Mouse (Mus musculus): ENCODE results near the gene Scnm1. TPM values are rescaled to one million over a fixed set of nuclear protein-coding genes. Genes with fewer than 3 reads are reported as not detected.

Scnm1 gene
- total RNA-seq, 1 experiment = 38.1 TPM

DNA sequence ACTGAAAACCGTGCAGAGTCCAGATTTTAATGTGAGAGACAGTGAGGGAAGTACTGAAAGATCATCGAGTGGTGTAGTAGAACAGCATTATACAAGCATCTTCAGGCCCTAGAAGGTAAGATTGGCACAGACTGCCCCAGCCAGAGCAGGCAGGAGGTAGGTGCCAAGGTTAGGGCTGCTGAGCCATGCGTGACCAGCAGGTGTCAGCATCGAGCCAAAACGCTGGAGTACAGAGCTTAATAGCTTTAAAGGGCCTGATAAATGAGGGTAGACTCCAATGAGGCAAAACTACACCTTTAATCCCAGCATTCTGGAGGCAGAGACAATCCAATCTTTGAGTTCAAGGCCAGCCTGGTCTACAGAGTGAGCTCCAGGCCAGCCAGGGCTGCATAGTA is 8.8 kb upstream of the Scnm1 start:
- no peak overlapping the region for H3K27ac ChIP-seq (ENCODE audit: insufficient read depth, low read depth, low read length, poor library complexity, severe bottlenecking)
- no peak overlapping the region for H3K4me3 ChIP-seq (ENCODE audit: insufficient read depth in 1 of 2, low read depth in 1 of 2, low read length in 2 of 2, poor library complexity in 1 of 2, severe bottlenecking in 1 of 2)
- TF ChIP-seq CHD2 (IDR thresholded peaks at IDR 0.05; ENCODE audit: low read depth, low read length) (no peak), ZC3H11A (IDR thresholded peaks at IDR 0.05; ENCODE audit: borderline replicate concordance, low read depth, low read length) (peak; percentile 47)
- no peaks in the 10 kb centered on the region for H3K36me3 ChIP-seq (ENCODE audit: control insufficient read depth, insufficient read depth, low read length, poor library complexity, severe bottlenecking)
- H3K4me1 ChIP-seq (ENCODE audit: control insufficient read depth in 2 of 2, insufficient read depth in 2 of 2, low read length in 2 of 2, poor library complexity in 1 of 2) = peaks cover 0 to 17% of the 10 kb centered on the region in 2 experiments; a peak in 2 of 4 replicates
- in situ Hi-C loops (cut with MboI; ENCODE audit: low sequenced_read_pairs in 2 of 2, unreplicated experiment in 2 of 2) = no loop called here
- H3K9me3 ChIP-seq (ENCODE audit: control insufficient read depth, insufficient read depth, low read depth, low read length) = no peaks in the 10 kb centered on the region
- no peak for DNase-seq (ENCODE audit: low read depth, low spot score)
- no peak overlapping the region for H3K9ac ChIP-seq (ENCODE audit: insufficient read depth, low read depth, low read length, poor library complexity, severe bottlenecking)

DNA sequence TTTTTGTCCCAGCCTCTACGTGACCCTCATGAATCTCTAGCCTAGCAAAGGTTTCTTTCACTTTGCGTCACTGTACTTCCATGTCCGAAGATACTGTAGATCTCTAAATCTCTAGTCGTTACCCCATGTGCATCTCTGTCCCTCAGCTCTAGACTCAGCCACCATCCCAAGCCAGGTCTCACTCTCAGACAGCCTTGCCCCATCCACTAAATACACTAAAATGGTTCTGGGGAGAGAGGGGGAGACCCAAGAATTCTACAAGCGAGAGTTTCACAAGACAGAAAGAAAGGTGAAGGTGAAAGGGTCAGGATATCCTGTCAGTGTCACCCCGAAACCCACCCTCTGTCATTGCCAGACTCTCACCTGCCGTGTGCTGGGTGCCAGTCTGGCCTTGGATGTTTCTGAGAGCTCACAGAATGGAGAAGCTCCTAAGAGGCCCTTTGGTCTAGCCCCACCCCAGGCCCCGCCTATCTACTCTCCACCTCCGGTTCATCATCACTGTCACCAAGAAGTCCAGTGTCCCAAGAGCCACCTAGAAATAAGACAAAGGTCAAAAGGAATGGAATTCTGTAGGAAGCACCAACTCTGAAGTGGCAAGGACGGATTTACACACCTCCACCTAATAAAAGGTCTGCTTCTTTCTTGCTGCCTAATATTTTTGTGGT is 8.3 kb upstream of the Scnm1 start, which contains the start of gene Tnfaip8l2:
TSS of gene Tnfaip8l2 (minus strand) at position 409 of the 665 bp plus-strand sequence.
- peaks cover 0 to 17% of the 10 kb centered on the region in 2 experiments; a peak in 2 of 4 replicates for H3K4me1 ChIP-seq (ENCODE audit: control insufficient read depth in 2 of 2, insufficient read depth in 2 of 2, low read length in 2 of 2, poor library complexity in 1 of 2)
- H3K9ac ChIP-seq (ENCODE audit: insufficient read depth, low read depth, low read length, poor library complexity, severe bottlenecking) = no peak within 1 kb of the TSS
- no peaks in the 10 kb centered on the region for H3K36me3 ChIP-seq (ENCODE audit: control insufficient read depth, insufficient read depth, low read length, poor library complexity, severe bottlenecking)
- no peak within 1 kb of the TSS for H3K27ac ChIP-seq (ENCODE audit: insufficient read depth, low read depth, low read length, poor library complexity, severe bottlenecking)
- DNase-seq (ENCODE audit: low read depth, low spot score) = no peak
- no peak for TF ChIP-seq ZC3H11A (IDR thresholded peaks at IDR 0.05; ENCODE audit: borderline replicate concordance, low read depth, low read length)
- H3K4me3 ChIP-seq (ENCODE audit: insufficient read depth in 1 of 2, low read depth in 1 of 2, low read length in 2 of 2, poor library complexity in 1 of 2, severe bottlenecking in 1 of 2) = no peak within 1 kb of the TSS
- in situ Hi-C loops (cut with MboI; ENCODE audit: low sequenced_read_pairs in 2 of 2, unreplicated experiment in 2 of 2) = no loop called here
- no peaks in the 10 kb centered on the region for H3K9me3 ChIP-seq (ENCODE audit: control insufficient read depth, insufficient read depth, low read depth, low read length)

DNA sequence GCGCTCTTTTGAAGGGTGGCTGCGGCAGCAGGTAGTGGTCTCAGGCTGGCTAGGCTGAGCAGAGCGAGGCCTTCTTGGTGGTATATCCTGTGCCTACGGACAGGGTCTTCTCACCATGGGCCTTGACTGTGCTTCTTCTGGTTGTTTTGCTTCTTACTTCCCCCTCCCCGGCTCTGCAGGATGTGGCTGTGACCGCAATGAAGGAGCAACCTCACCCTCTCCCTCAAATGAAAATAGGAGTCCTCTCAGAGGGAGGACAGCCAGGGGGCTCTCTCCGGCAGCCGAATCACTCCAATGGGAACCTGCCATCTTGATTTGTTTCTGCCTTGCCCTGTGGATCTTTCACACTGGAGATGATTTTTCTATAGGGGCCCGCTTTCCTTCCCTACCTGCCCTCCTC is 7.7 kb upstream of the Scnm1 start:
- Histone ChIP-seq H3K27ac (ENCODE audit: insufficient read depth, low read depth, low read length, poor library complexity, severe bottlenecking) (no peak overlapping the region), H3K9me3 (ENCODE audit: control insufficient read depth, insufficient read depth, low read depth, low read length) (no peaks in the 10 kb centered on the region), H3K4me1 (ENCODE audit: control insufficient read depth in 2 of 2, insufficient read depth in 2 of 2, low read length in 2 of 2, poor library complexity in 1 of 2) (peaks cover 0 to 17% of the 10 kb centered on the region in 2 experiments; a peak in 2 of 4 replicates), H3K4me3 (ENCODE audit: insufficient read depth in 1 of 2, low read depth in 1 of 2, low read length in 2 of 2, poor library complexity in 1 of 2, severe bottlenecking in 1 of 2) (no peak overlapping the region), H3K9ac (ENCODE audit: insufficient read depth, low read depth, low read length, poor library complexity, severe bottlenecking) (no peak overlapping the region), H3K36me3 (ENCODE audit: control insufficient read depth, insufficient read depth, low read length, poor library complexity, severe bottlenecking) (no peaks in the 10 kb centered on the region)
- DNase-seq (ENCODE audit: low read depth, low spot score) = no peak
- TF ChIP-seq ZC3H11A (IDR thresholded peaks at IDR 0.05; ENCODE audit: borderline replicate concordance, low read depth, low read length) = no peak
- no peak for TF ChIP-seq CHD2 (IDR thresholded peaks at IDR 0.05; ENCODE audit: low read depth, low read length)
- TF ChIP-seq ZNF384 (IDR thresholded peaks at IDR 0.05; ENCODE audit: low read depth, low read length) = no peak
- no peak for TF ChIP-seq HCFC1 (IDR thresholded peaks at IDR 0.05; ENCODE audit: borderline replicate concordance, insufficient read depth, low read length)
- no peak for TF ChIP-seq MAFK (IDR thresholded peaks at IDR 0.05; ENCODE audit: insufficient read depth, low read depth, low read length)
- in situ Hi-C loops (cut with MboI; ENCODE audit: low sequenced_read_pairs in 2 of 2, unreplicated experiment in 2 of 2) = no loop called here

DNA sequence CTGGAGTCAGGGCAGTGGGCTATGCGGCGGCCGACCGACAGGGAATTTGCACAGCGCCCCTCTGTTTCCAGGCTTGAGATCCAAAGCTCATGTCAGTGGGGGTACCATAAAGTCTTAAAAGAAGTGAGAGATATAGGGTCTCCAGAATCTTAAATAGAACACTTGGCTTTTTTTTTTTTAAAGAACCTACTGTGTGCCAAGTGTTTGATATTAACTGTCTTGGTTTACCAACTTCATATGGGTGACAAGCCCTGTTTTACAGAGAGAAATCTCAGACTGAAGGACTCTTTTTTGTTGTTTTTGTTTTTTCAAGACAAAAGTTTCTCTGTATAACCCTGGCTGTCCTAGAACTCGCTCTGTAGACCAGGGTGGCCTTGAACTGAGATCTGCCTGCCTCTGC is 7.0 kb upstream of the Scnm1 start:
- Histone ChIP-seq H3K4me1 (ENCODE audit: control insufficient read depth in 2 of 2, insufficient read depth in 2 of 2, low read length in 2 of 2, poor library complexity in 1 of 2) (peaks cover 0 to 17% of the 10 kb centered on the region in 2 experiments; a peak in 2 of 4 replicates), H3K36me3 (ENCODE audit: control insufficient read depth, insufficient read depth, low read length, poor library complexity, severe bottlenecking) (no peaks in the 10 kb centered on the region), H3K9me3 (ENCODE audit: control insufficient read depth, insufficient read depth, low read depth, low read length) (no peaks in the 10 kb centered on the region), H3K9ac (ENCODE audit: insufficient read depth, low read depth, low read length, poor library complexity, severe bottlenecking) (peak overlapping the region; percentile 51), H3K4me3 (ENCODE audit: insufficient read depth in 1 of 2, low read depth in 1 of 2, low read length in 2 of 2, poor library complexity in 1 of 2, severe bottlenecking in 1 of 2) (peak overlapping the region; percentile 31 to 47), H3K27ac (ENCODE audit: insufficient read depth, low read depth, low read length, poor library complexity, severe bottlenecking) (no peak overlapping the region)
- TF ChIP-seq ZNF384 (IDR thresholded peaks at IDR 0.05; ENCODE audit: low read depth, low read length) (no peak), MAFK (IDR thresholded peaks at IDR 0.05; ENCODE audit: insufficient read depth, low read depth, low read length) (no peak), HCFC1 (IDR thresholded peaks at IDR 0.05; ENCODE audit: borderline replicate concordance, insufficient read depth, low read length) (no peak), CHD2 (IDR thresholded peaks at IDR 0.05; ENCODE audit: low read depth, low read length) (no peak), ZC3H11A (IDR thresholded peaks at IDR 0.05; ENCODE audit: borderline replicate concordance, low read depth, low read length) (no peak)
- DNase-seq (ENCODE audit: low read depth, low spot score) = no peak
- in situ Hi-C loops (cut with MboI; ENCODE audit: low sequenced_read_pairs in 2 of 2, unreplicated experiment in 2 of 2) = no loop called here

DNA sequence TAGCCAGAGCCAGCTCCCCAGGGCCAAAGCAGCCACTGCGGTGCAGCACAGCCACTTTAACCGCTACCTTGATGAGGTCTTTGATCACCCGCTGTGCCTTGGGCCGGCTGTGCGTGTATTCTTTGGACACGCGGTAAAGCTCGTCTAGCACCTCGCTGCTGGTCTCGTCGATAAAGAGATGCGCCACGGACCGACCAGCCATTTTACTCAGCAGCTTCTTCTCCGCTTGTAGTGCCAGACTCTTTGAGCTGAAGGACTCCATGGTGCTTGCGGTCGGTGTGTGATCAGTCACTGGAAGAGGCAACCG is 6.4 kb upstream of the Scnm1 start:
- Histone ChIP-seq H3K4me3 (ENCODE audit: insufficient read depth in 1 of 2, low read depth in 1 of 2, low read length in 2 of 2, poor library complexity in 1 of 2, severe bottlenecking in 1 of 2) (peak overlapping the region; percentile 31 to 47), H3K9me3 (ENCODE audit: control insufficient read depth, insufficient read depth, low read depth, low read length) (no peaks in the 10 kb centered on the region), H3K27ac (ENCODE audit: insufficient read depth, low read depth, low read length, poor library complexity, severe bottlenecking) (no peak overlapping the region), H3K36me3 (ENCODE audit: control insufficient read depth, insufficient read depth, low read length, poor library complexity, severe bottlenecking) (no peaks in the 10 kb centered on the region), H3K9ac (ENCODE audit: insufficient read depth, low read depth, low read length, poor library complexity, severe bottlenecking) (peak overlapping the region; percentile 51), H3K4me1 (ENCODE audit: control insufficient read depth in 2 of 2, insufficient read depth in 2 of 2, low read length in 2 of 2, poor library complexity in 1 of 2) (peaks cover 3 to 17% of the 10 kb centered on the region in 2 experiments; a peak in 3 of 4 replicates)
- no peak for TF ChIP-seq HCFC1 (IDR thresholded peaks at IDR 0.05; ENCODE audit: borderline replicate concordance, insufficient read depth, low read length)
- no peak for TF ChIP-seq CHD2 (IDR thresholded peaks at IDR 0.05; ENCODE audit: low read depth, low read length)
- no peak for TF ChIP-seq ZC3H11A (IDR thresholded peaks at IDR 0.05; ENCODE audit: borderline replicate concordance, low read depth, low read length)
- no peak for TF ChIP-seq ZNF384 (IDR thresholded peaks at IDR 0.05; ENCODE audit: low read depth, low read length)
- in situ Hi-C loops (cut with MboI; ENCODE audit: low sequenced_read_pairs in 2 of 2, unreplicated experiment in 2 of 2) = no loop called here
- no peak for DNase-seq (ENCODE audit: low read depth, low spot score)

All from ES-E14 (cell line).